Mouse (Mus musculus): ENCODE measurements around the gene Rbpjl. TPM values are rescaled to one million over a fixed set of nuclear protein-coding genes. Genes with fewer than 3 reads are reported as not detected.
A peak's percentile ranks its signal among the peaks of the same experiment; 100 is the strongest.

Rbpjl gene
- polyA plus RNA-seq (2012; rRNA removed) = 1.1 and 1.3 TPM in 2 replicates

- TF ChIP-seq POLR2A (IDR thresholded peaks at IDR 0.05; ENCODE audit: extremely low read depth, insufficient read depth, low read length) (no peak), CTCF (IDR thresholded peaks at IDR 0.05; ENCODE audit: extremely low read depth, insufficient read depth, low read length) (peak; percentile 52)
- Histone ChIP-seq H3K4me1 (ENCODE audit: control insufficient read depth, insufficient read depth, low read length) (no peaks in the 10 kb centered on the region; the same call in 1 of the 2 replicates), H3K27ac (ENCODE audit: insufficient read depth, low read length) (no peak within 1 kb of the TSS), H3K4me3 (ENCODE audit: insufficient read depth, low read length) (0 out of 2 replicates have a peak within 1 kb of the TSS, but pooled peaks have one; percentile 6)
Observed at GRCm38 (mm10) chr2:164402906-164403305, at the start of gene Rbpjl. TSS of gene Rbpjl (plus strand) at chr2:164403141.

- Histone ChIP-seq H3K4me3 (ENCODE audit: insufficient read depth, low read length) (no peak overlapping the region), H3K27ac (ENCODE audit: insufficient read depth, low read length) (no peak overlapping the region), H3K4me1 (ENCODE audit: control insufficient read depth, insufficient read depth, low read length) (no peaks in the 10 kb centered on the region)
- TF ChIP-seq POLR2A (IDR thresholded peaks at IDR 0.05; ENCODE audit: extremely low read depth, insufficient read depth, low read length) = no peak
- TF ChIP-seq CTCF (IDR thresholded peaks at IDR 0.05; ENCODE audit: extremely low read depth, insufficient read depth, low read length) = no peak
Observed at GRCm38 (mm10) chr2:164353356-164353755, 49.6 kb upstream of the Rbpjl start.

- no peak for TF ChIP-seq CTCF (IDR thresholded peaks at IDR 0.05; ENCODE audit: extremely low read depth, insufficient read depth, low read length)
- TF ChIP-seq POLR2A (IDR thresholded peaks at IDR 0.05; ENCODE audit: extremely low read depth, insufficient read depth, low read length) = no peak
- Histone ChIP-seq H3K4me3 (ENCODE audit: insufficient read depth, low read length) (no peak overlapping the region), H3K27ac (ENCODE audit: insufficient read depth, low read length) (no peak overlapping the region), H3K4me1 (ENCODE audit: control insufficient read depth, insufficient read depth, low read length) (no peaks in the 10 kb centered on the region)
Observed at GRCm38 (mm10) chr2:164356177-164356967, 46.6 kb upstream of the Rbpjl start.

- H3K27ac ChIP-seq (ENCODE audit: insufficient read depth, low read length) = no peak overlapping the region
- no peaks in the 10 kb centered on the region for H3K4me1 ChIP-seq (ENCODE audit: control insufficient read depth, insufficient read depth, low read length)
- no peak overlapping the region for H3K4me3 ChIP-seq (ENCODE audit: insufficient read depth, low read length)
- no peak for TF ChIP-seq CTCF (IDR thresholded peaks at IDR 0.05; ENCODE audit: extremely low read depth, insufficient read depth, low read length)
- TF ChIP-seq POLR2A (IDR thresholded peaks at IDR 0.05; ENCODE audit: extremely low read depth, insufficient read depth, low read length) = no peak
Observed at GRCm38 (mm10) chr2:164358373-164358772, 44.6 kb upstream of the Rbpjl start.

- Histone ChIP-seq H3K4me3 (ENCODE audit: insufficient read depth, low read length) (no peak overlapping the region), H3K27ac (ENCODE audit: insufficient read depth, low read length) (no peak overlapping the region), H3K4me1 (ENCODE audit: control insufficient read depth, insufficient read depth, low read length) (no peaks in the 10 kb centered on the region)
- TF ChIP-seq POLR2A (IDR thresholded peaks at IDR 0.05; ENCODE audit: extremely low read depth, insufficient read depth, low read length) = no peak
- TF ChIP-seq CTCF (IDR thresholded peaks at IDR 0.05; ENCODE audit: extremely low read depth, insufficient read depth, low read length) = no peak
Observed at GRCm38 (mm10) chr2:164359031-164359430, 43.9 kb upstream of the Rbpjl start.

- Histone ChIP-seq H3K4me3 (ENCODE audit: insufficient read depth, low read length) (no peak overlapping the region), H3K27ac (ENCODE audit: insufficient read depth, low read length) (no peak overlapping the region), H3K4me1 (ENCODE audit: control insufficient read depth, insufficient read depth, low read length) (no peaks in the 10 kb centered on the region)
- TF ChIP-seq POLR2A (IDR thresholded peaks at IDR 0.05; ENCODE audit: extremely low read depth, insufficient read depth, low read length) (no peak), CTCF (IDR thresholded peaks at IDR 0.05; ENCODE audit: extremely low read depth, insufficient read depth, low read length) (no peak)
Observed at GRCm38 (mm10) chr2:164359668-164360067, 43.3 kb upstream of the Rbpjl start.

- H3K27ac ChIP-seq (ENCODE audit: insufficient read depth, low read length) = no peak overlapping the region
- no peaks in the 10 kb centered on the region for H3K4me1 ChIP-seq (ENCODE audit: control insufficient read depth, insufficient read depth, low read length)
- TF ChIP-seq CTCF (IDR thresholded peaks at IDR 0.05; ENCODE audit: extremely low read depth, insufficient read depth, low read length) (no peak), POLR2A (IDR thresholded peaks at IDR 0.05; ENCODE audit: extremely low read depth, insufficient read depth, low read length) (no peak)
- H3K4me3 ChIP-seq (ENCODE audit: insufficient read depth, low read length) = no peak overlapping the region
Observed at GRCm38 (mm10) chr2:164360974-164361657, 41.8 kb upstream of the Rbpjl start.

- Histone ChIP-seq H3K4me1 (ENCODE audit: control insufficient read depth, insufficient read depth, low read length) (no peaks in the 10 kb centered on the region), H3K27ac (ENCODE audit: insufficient read depth, low read length) (no peak overlapping the region)
- TF ChIP-seq CTCF (IDR thresholded peaks at IDR 0.05; ENCODE audit: extremely low read depth, insufficient read depth, low read length) (no peak), POLR2A (IDR thresholded peaks at IDR 0.05; ENCODE audit: extremely low read depth, insufficient read depth, low read length) (no peak)
Observed at GRCm38 (mm10) chr2:164366947-164367346, 36.0 kb upstream of the Rbpjl start.

GRCm38 (mm10) chr2:164368620-164369105 is 34.3 kb upstream of the Rbpjl start:
- no peak for TF ChIP-seq CTCF (IDR thresholded peaks at IDR 0.05; ENCODE audit: extremely low read depth, insufficient read depth, low read length)
- no peak for TF ChIP-seq POLR2A (IDR thresholded peaks at IDR 0.05; ENCODE audit: extremely low read depth, insufficient read depth, low read length)
- Histone ChIP-seq H3K27ac (ENCODE audit: insufficient read depth, low read length) (no peak overlapping the region), H3K4me3 (ENCODE audit: insufficient read depth, low read length) (no peak overlapping the region), H3K4me1 (ENCODE audit: control insufficient read depth, insufficient read depth, low read length) (no peaks in the 10 kb centered on the region)

More at GRCm38 (mm10) chr2:164366947-164367346, 36.0 kb upstream of the Rbpjl start:
- H3K4me3 ChIP-seq (ENCODE audit: insufficient read depth, low read length) = no peak overlapping the region
